Mouse (Mus musculus): ENCODE data around the gene Arhgef2. TPM values are rescaled to one million over a fixed set of nuclear protein-coding genes. Genes with fewer than 3 reads are reported as not detected.

Arhgef2 gene
- polyA plus RNA-seq, 1 experiment from 2014 or later: 186 TPM

GRCm38 (mm10) chr3:88636555-88636986, 30.8 kb downstream of the Arhgef2 start:
- Histone ChIP-seq H3K4me1 (no peaks in the 10 kb centered on the region), H3K9ac (no peak overlapping the region), H3K27me3 (replicated peaks) (no peaks in the 10 kb centered on the region), H3K36me3 (peaks cover 95% of the 10 kb centered on the region), H3K9me3 (no peaks in the 10 kb centered on the region), H3K27ac (no peak overlapping the region), H3K4me2 (replicated peaks) (no peak overlapping the region), H3K4me3 (no peak overlapping the region)
- WGBS: 88% methylated on average over 8 of the region's 8 CpGs
- ATAC-seq (ENCODE audit: low FRiP score, low read depth): no peak

GRCm38 (mm10) chr3:88637134-88637533, 31.4 kb downstream of the Arhgef2 start:
- no peak overlapping the region for H3K4me3 ChIP-seq
- H3K9me3 ChIP-seq: no peaks in the 10 kb centered on the region
- H3K4me2 ChIP-seq (replicated peaks): no peak overlapping the region
- peaks cover 95% of the 10 kb centered on the region for H3K36me3 ChIP-seq
- no peak overlapping the region for H3K27ac ChIP-seq
- H3K9ac ChIP-seq: no peak overlapping the region
- WGBS: 96% methylated on average over 5 of the region's 5 CpGs
- no peaks in the 10 kb centered on the region for H3K4me1 ChIP-seq
- ATAC-seq (ENCODE audit: low FRiP score, low read depth): no peak
- H3K27me3 ChIP-seq (replicated peaks): no peaks in the 10 kb centered on the region

GRCm38 (mm10) chr3:88639239-88639638, 33.5 kb downstream of the Arhgef2 start:
- Histone ChIP-seq H3K9me3 (no peaks in the 10 kb centered on the region), H3K27ac (no peak overlapping the region), H3K9ac (no peak overlapping the region), H3K4me1 (no peaks in the 10 kb centered on the region), H3K4me3 (no peak overlapping the region), H3K36me3 (peaks cover 95% of the 10 kb centered on the region), H3K4me2 (replicated peaks) (no peak overlapping the region), H3K27me3 (replicated peaks) (no peaks in the 10 kb centered on the region)
- no peak for ATAC-seq (ENCODE audit: low FRiP score, low read depth)
- WGBS: 96% methylated on average over 12 of the region's 12 CpGs

GRCm38 (mm10) chr3:88640676-88641075, 34.9 kb downstream of the Arhgef2 start:
- no peak for ATAC-seq (ENCODE audit: low FRiP score, low read depth)
- Histone ChIP-seq H3K36me3 (peaks cover 93% of the 10 kb centered on the region), H3K4me2 (replicated peaks) (no peak overlapping the region), H3K9me3 (no peaks in the 10 kb centered on the region), H3K27ac (no peak overlapping the region), H3K9ac (no peak overlapping the region), H3K27me3 (replicated peaks) (no peaks in the 10 kb centered on the region), H3K4me1 (no peaks in the 10 kb centered on the region), H3K4me3 (no peak overlapping the region)
- 83% methylated on average over 1 of the region's 1 CpGs for WGBS

- no peak for ATAC-seq (ENCODE audit: low FRiP score, low read depth)
- H3K4me3 ChIP-seq: no peak overlapping the region
- no peaks in the 10 kb centered on the region for H3K27me3 ChIP-seq (replicated peaks)
- H3K4me2 ChIP-seq (replicated peaks): no peak overlapping the region
- 80% methylated on average over 5 of the region's 5 CpGs for WGBS
- H3K27ac ChIP-seq: no peak overlapping the region
- H3K4me1 ChIP-seq: no peaks in the 10 kb centered on the region
- H3K9me3 ChIP-seq: no peaks in the 10 kb centered on the region
- H3K9ac ChIP-seq: no peak overlapping the region
- H3K36me3 ChIP-seq: peaks cover 96% of the 10 kb centered on the region
Observed at GRCm38 (mm10) chr3:88643078-88643477, 37.3 kb downstream of the Arhgef2 start.

GRCm38 (mm10) chr3:88645937-88646336, 40.2 kb downstream of the Arhgef2 start:
- Histone ChIP-seq H3K9ac (no peak overlapping the region), H3K4me3 (no peak overlapping the region), H3K9me3 (no peaks in the 10 kb centered on the region), H3K36me3 (peaks cover 80% of the 10 kb centered on the region), H3K27me3 (replicated peaks) (no peaks in the 10 kb centered on the region), H3K4me2 (replicated peaks) (no peak overlapping the region), H3K4me1 (no peaks in the 10 kb centered on the region), H3K27ac (no peak overlapping the region)
- WGBS: 90% methylated on average over 12 of the region's 12 CpGs
- ATAC-seq (ENCODE audit: low FRiP score, low read depth): no peak

- Histone ChIP-seq H3K4me3 (no peak overlapping the region), H3K9me3 (no peaks in the 10 kb centered on the region), H3K36me3 (peaks cover 75% of the 10 kb centered on the region), H3K9ac (no peak overlapping the region), H3K4me1 (no peaks in the 10 kb centered on the region), H3K27me3 (replicated peaks) (no peaks in the 10 kb centered on the region), H3K27ac (no peak overlapping the region), H3K4me2 (replicated peaks) (no peak overlapping the region)
- ATAC-seq (ENCODE audit: low FRiP score, low read depth): no peak
- WGBS: 63% methylated on average over 6 of the region's 6 CpGs
Observed at GRCm38 (mm10) chr3:88646426-88646995, 40.7 kb downstream of the Arhgef2 start.

GRCm38 (mm10) chr3:88647076-88647475, 41.3 kb downstream of the Arhgef2 start:
- WGBS: 80% methylated on average over 3 of the region's 3 CpGs
- Histone ChIP-seq H3K9me3 (no peaks in the 10 kb centered on the region), H3K4me3 (no peak overlapping the region), H3K36me3 (peaks cover 69% of the 10 kb centered on the region), H3K27me3 (replicated peaks) (no peaks in the 10 kb centered on the region), H3K27ac (no peak overlapping the region), H3K4me1 (no peaks in the 10 kb centered on the region), H3K4me2 (replicated peaks) (no peak overlapping the region), H3K9ac (no peak overlapping the region)
- ATAC-seq (ENCODE audit: low FRiP score, low read depth): no peak

GRCm38 (mm10) chr3:88647779-88648413, 42.1 kb downstream of the Arhgef2 start:
- peaks cover 61% of the 10 kb centered on the region for H3K36me3 ChIP-seq
- ATAC-seq (ENCODE audit: low FRiP score, low read depth): no peak
- no peak overlapping the region for H3K4me2 ChIP-seq (replicated peaks)
- H3K9ac ChIP-seq: no peak overlapping the region
- no peak overlapping the region for H3K4me3 ChIP-seq
- WGBS: 91% methylated on average over 14 of the region's 14 CpGs
- H3K9me3 ChIP-seq: no peaks in the 10 kb centered on the region
- H3K27me3 ChIP-seq (replicated peaks): no peaks in the 10 kb centered on the region
- no peak overlapping the region for H3K27ac ChIP-seq
- no peaks in the 10 kb centered on the region for H3K4me1 ChIP-seq

- H3K4me1 ChIP-seq: no peaks in the 10 kb centered on the region
- H3K27me3 ChIP-seq (replicated peaks): no peaks in the 10 kb centered on the region
- 89% methylated on average over 12 of the region's 12 CpGs for WGBS
- no peak overlapping the region for H3K4me2 ChIP-seq (replicated peaks)
- no peak overlapping the region for H3K9ac ChIP-seq
- no peak overlapping the region for H3K27ac ChIP-seq
- H3K36me3 ChIP-seq: peaks cover 54% of the 10 kb centered on the region
- no peak for ATAC-seq (ENCODE audit: low FRiP score, low read depth)
- H3K4me3 ChIP-seq: no peak overlapping the region
- no peaks in the 10 kb centered on the region for H3K9me3 ChIP-seq
Observed at GRCm38 (mm10) chr3:88648452-88649168, 42.8 kb downstream of the Arhgef2 start.

GRCm38 (mm10) chr3:88649186-88649585, 43.4 kb downstream of the Arhgef2 start:
- no peak for ATAC-seq (ENCODE audit: low FRiP score, low read depth)

GRCm38 (mm10) chr3:88649967-88650366, 44.2 kb downstream of the Arhgef2 start:
- ATAC-seq (ENCODE audit: low FRiP score, low read depth): no peak
- Histone ChIP-seq H3K9ac (no peak overlapping the region), H3K4me3 (no peak overlapping the region), H3K27me3 (replicated peaks) (no peaks in the 10 kb centered on the region), H3K36me3 (peaks cover 40% of the 10 kb centered on the region), H3K9me3 (no peaks in the 10 kb centered on the region), H3K4me1 (no peaks in the 10 kb centered on the region), H3K4me2 (replicated peaks) (no peak overlapping the region), H3K27ac (no peak overlapping the region)
- 96% methylated on average over 13 of the region's 13 CpGs for WGBS

More at GRCm38 (mm10) chr3:88649186-88649585, 43.4 kb downstream of the Arhgef2 start:
- H3K9me3 ChIP-seq: no peaks in the 10 kb centered on the region
- no peaks in the 10 kb centered on the region for H3K4me1 ChIP-seq
- H3K4me3 ChIP-seq: no peak overlapping the region
- H3K27me3 ChIP-seq (replicated peaks): no peaks in the 10 kb centered on the region
- H3K27ac ChIP-seq: no peak overlapping the region
- H3K36me3 ChIP-seq: peaks cover 48% of the 10 kb centered on the region
- WGBS: 84% methylated on average over 10 of the region's 10 CpGs
- no peak overlapping the region for H3K9ac ChIP-seq
- H3K4me2 ChIP-seq (replicated peaks): no peak overlapping the region
